ENCODE assay signal across 11 mouse cellular contexts in genomic region chr4:154022844-154023243, GRCm38 (mm10). TPM values are rescaled to one million over a fixed set of nuclear protein-coding genes. Genes with fewer than 3 reads are reported as not detected.
DNase-seq lines count a peak whose midpoint lies in the region; ATAC-seq and TF ChIP-seq lines count a peak whose summit lies in the region.
"Had no signal": no experiment of that assay in that cellular context is flagged by ENCODE, and none has a peak within 500 bp of the region (broad histone marks: within the 10 kb centered on the region; RNA-seq: fewer than 3 reads in every experiment).

No protein-coding gene starts in this region.

- peaks cover 44% of the 10 kb centered on the region for H3K4me1 ChIP-seq in heart, embryonic 11.5 days (ENCODE audit: control insufficient read depth, insufficient read depth, low read length)
- peaks cover 35% of the 10 kb centered on the region for H3K4me1 ChIP-seq in kidney, postnatal 0 days (replicated peaks; ENCODE audit: insufficient read depth, low read length)
- H3K4me1 ChIP-seq in G1E (ENCODE audit: insufficient read depth, low read depth, low read length), result peaks cover 91% of the 10 kb centered on the region
- peaks cover 15% of the 10 kb centered on the region for H3K4me1 ChIP-seq in hindbrain, postnatal 0 days (ENCODE audit: insufficient read depth, low read length)

- intact Hi-C loops in heart, postnatal 14 days (cut with DNase I), result no loop called here

- peak overlapping the region; percentile 77 for H3K4me2 ChIP-seq in heart, embryonic 11.5 days
- no peak overlapping the region for H3K4me2 ChIP-seq in kidney, postnatal 0 days (ENCODE audit: low read length)
- H3K4me2 ChIP-seq in hindbrain, postnatal 0 days (ENCODE audit: low read depth, low read length), result no peak overlapping the region
- H3K4me2 ChIP-seq: hindbrain, embryonic 15.5 days had no signal

- H3K4me3 ChIP-seq in heart, embryonic 11.5 days (ENCODE audit: low read depth, low read length), result peak overlapping the region; percentile 58; the same call in 1 of the 2 replicates
- no peak overlapping the region for H3K4me3 ChIP-seq in kidney, postnatal 0 days (replicated peaks; ENCODE audit: low read depth, low read length)
- H3K4me3 ChIP-seq in G1E (ENCODE audit: low read depth, low read length), result peak overlapping the region; percentile 89
- no peak overlapping the region for H3K4me3 ChIP-seq in hindbrain, postnatal 0 days (ENCODE audit: low read length)
- H3K4me3 ChIP-seq: hindbrain, embryonic 15.5 days had no signal

- TF ChIP-seq CTCF in kidney, postnatal 0 days (IDR thresholded peaks at IDR 0.05; ENCODE audit: low read depth), result no peak
- TF ChIP-seq CTCF in G1E (IDR thresholded peaks at IDR 0.05; ENCODE audit: low read depth, low read length), result no peak
- no peak for TF ChIP-seq CTCF in hindbrain, postnatal 0 days (IDR thresholded peaks at IDR 0.05; ENCODE audit: low read depth)

- WGBS in heart, embryonic 11.5 days (ENCODE audit: insufficient replicate concordance), result 36% methylated on average over 4 of the region's 4 CpGs
- 24% methylated on average over 4 of the region's 4 CpGs for WGBS in kidney, postnatal 0 days
- 17% methylated on average over 4 of the region's 4 CpGs for WGBS in hindbrain, postnatal 0 days

- peak overlapping the region; percentile 3; the same call in 1 of the 2 replicates for H3K9ac ChIP-seq in heart, embryonic 11.5 days (ENCODE audit: low read depth, low read length)
- peak overlapping the region; percentile 19; the same call in 1 of the 2 replicates for H3K9ac ChIP-seq in kidney, postnatal 0 days (ENCODE audit: low read depth, low read length)
- no peak overlapping the region for H3K9ac ChIP-seq in hindbrain, postnatal 0 days (replicated peaks; ENCODE audit: low read length)
- H3K9ac ChIP-seq: hindbrain, embryonic 15.5 days had no signal

- no peaks in the 10 kb centered on the region for H3K9me3 ChIP-seq in heart, embryonic 11.5 days (replicated peaks; ENCODE audit: control insufficient read depth, low read length)
- no peaks in the 10 kb centered on the region for H3K9me3 ChIP-seq in kidney, postnatal 0 days (replicated peaks; ENCODE audit: low read length)
- no peaks in the 10 kb centered on the region for H3K9me3 ChIP-seq in G1E (replicated peaks)
- no peaks in the 10 kb centered on the region for H3K9me3 ChIP-seq in hindbrain, postnatal 0 days (ENCODE audit: low read length)
- H3K9me3 ChIP-seq: hindbrain, embryonic 15.5 days had no signal

- H3K27me3 ChIP-seq in heart, embryonic 11.5 days (ENCODE audit: control insufficient read depth, insufficient read depth, low read length), result peaks cover 7% of the 10 kb centered on the region; the same call in 1 of the 2 replicates
- no peaks in the 10 kb centered on the region for H3K27me3 ChIP-seq in kidney, postnatal 0 days (ENCODE audit: insufficient read depth, low read length)
- H3K27me3 ChIP-seq in G1E (ENCODE audit: insufficient read depth, low read length), result no peaks in the 10 kb centered on the region
- no peaks in the 10 kb centered on the region for H3K27me3 ChIP-seq in hindbrain, postnatal 0 days (ENCODE audit: insufficient read depth, low read length)

- no peak for ATAC-seq in heart, embryonic 11.5 days (replicated peaks; ENCODE audit: insufficient number of reproducible peaks, low FRiP score, low TSS enrichment)
- no peak for ATAC-seq in kidney, postnatal 0 days (replicated peaks; ENCODE audit: low FRiP score, low read depth)
- no peak for ATAC-seq in G1E (ENCODE audit: extremely low read depth, insufficient number of reproducible peaks, low FRiP score, poor library complexity, severe bottlenecking)
- peak; percentile 14; the same call in 1 of the 2 replicates for ATAC-seq in hindbrain, postnatal 0 days

- H3K36me3 ChIP-seq in heart, embryonic 11.5 days (ENCODE audit: control insufficient read depth, insufficient read depth, low read length), result peaks cover 26% of the 10 kb centered on the region
- H3K36me3 ChIP-seq in kidney, postnatal 0 days (ENCODE audit: insufficient read depth, low read length), result peaks cover 39% of the 10 kb centered on the region
- peaks cover 72% of the 10 kb centered on the region for H3K36me3 ChIP-seq in G1E (replicated peaks)
- peaks cover 37% of the 10 kb centered on the region for H3K36me3 ChIP-seq in hindbrain, postnatal 0 days (ENCODE audit: insufficient read depth, low read length)

- DNase-seq in heart, postnatal 14 days, result no peak
- no peak for DNase-seq in kidney, postnatal 0 days (ENCODE audit: low spot score)
- DNase-seq in kidney, adult 18-20 months, result no peak
- no peak for DNase-seq in G1E (ENCODE audit: low spot score)
- DNase-seq in hindbrain, postnatal 0 days (ENCODE audit: low spot score), result peak; percentile 21
- DNase-seq in frontal cortex, postnatal 14 days (ENCODE audit: low spot score in 2 of 2), result no peak
- DNase-seq in adrenal gland, postnatal 10 days, result no peak

- H3K27ac ChIP-seq in heart, embryonic 11.5 days (ENCODE audit: low read depth, low read length), result peak overlapping the region; percentile 85
- peak overlapping the region; percentile 88 for H3K27ac ChIP-seq in kidney, postnatal 0 days
- 0 out of 2 replicates have a peak overlapping the region, but pooled peaks have one; percentile 17 for H3K27ac ChIP-seq in hindbrain, postnatal 0 days
- H3K27ac ChIP-seq: hindbrain, embryonic 15.5 days had no signal

RNA-seq across cellular contexts. Expression of gene Smim1, which starts 3.2 kb away (rescaled TPM):
- polyA plus RNA-seq in heart, embryonic 11.5 days (2014; fragmentation: Nextera tagmentation; extraction: Ambion mirVana), result 95.7 and 104 TPM in 2 replicates
- total RNA-seq in heart, postnatal 14 days (2021), result 1 to 10 TPM; 5.8 to 7.0 TPM
- polyA plus RNA-seq in kidney, postnatal 0 days (2015; fragmentation: Nextera tagmentation; extraction: Ambion mirVana), result 98.9 and 100.0 TPM in 2 replicates
- total RNA-seq in G1E (2014; fragmentation: Nextera tagmentation), result 74.3 and 100.0 TPM in 2 replicates
- total RNA-seq in G1E (2017), result 69.2 and 103 TPM in 2 replicates
- polyA plus RNA-seq in G1E (2012), result 58.4 and 87.4 TPM in 2 replicates
- 12.4 and 20.7 TPM in 2 replicates for total RNA-seq in hindbrain, postnatal 0 days (2014; rRNA removed)
- 17.1 and 17.7 TPM in 2 replicates for polyA plus RNA-seq in hindbrain, postnatal 0 days (2015; fragmentation: Nextera tagmentation; extraction: Ambion mirVana)
- 10 to 100 TPM; 28.6 to 32.6 TPM for total RNA-seq in adrenal gland, postnatal 10 days (2021)

RNA-seq across cellular contexts. Expression of gene Lrrc47, which starts 11.3 kb away (rescaled TPM):
- 13.4 and 14.7 TPM in 2 replicates for polyA plus RNA-seq in heart, embryonic 11.5 days (2014; fragmentation: Nextera tagmentation; extraction: Ambion mirVana)
- total RNA-seq in heart, postnatal 14 days (2021), result 10 to 100 TPM; 33.8 to 36.3 TPM
- polyA plus RNA-seq in kidney, postnatal 0 days (2015; fragmentation: Nextera tagmentation; extraction: Ambion mirVana), result 20.3 and 22.7 TPM in 2 replicates
- total RNA-seq in G1E (2014; fragmentation: Nextera tagmentation) (17.5 and 24.8 TPM in 2 replicates), G1E (2017) (28.7 and 40.7 TPM in 2 replicates)
- 201 and 254 TPM in 2 replicates for polyA plus RNA-seq in G1E (2012)
- total RNA-seq in hindbrain, postnatal 0 days (2014; rRNA removed), result 24.2 and 32.1 TPM in 2 replicates
- polyA plus RNA-seq in hindbrain, postnatal 0 days (2015; fragmentation: Nextera tagmentation; extraction: Ambion mirVana), result 17.6 and 22.0 TPM in 2 replicates
- 10 to 100 TPM; 40.7 to 43.3 TPM for total RNA-seq in adrenal gland, postnatal 10 days (2021)

RNA-seq across cellular contexts. Expression of gene Ccdc27, which starts 19.6 kb away (rescaled TPM):
- polyA plus RNA-seq in heart, embryonic 11.5 days (2014; fragmentation: Nextera tagmentation; extraction: Ambion mirVana), result not detected in 2 replicates
- not detected for total RNA-seq in heart, postnatal 14 days (2021)
- 0.05 and 0.08 TPM in 2 replicates for polyA plus RNA-seq in kidney, postnatal 0 days (2015; fragmentation: Nextera tagmentation; extraction: Ambion mirVana)
- total RNA-seq in G1E (2014; fragmentation: Nextera tagmentation) (not detected in 2 replicates), G1E (2017) (not detected in 2 replicates)
- not detected in 2 replicates for polyA plus RNA-seq in G1E (2012)
- not detected in 2 replicates for total RNA-seq in hindbrain, postnatal 0 days (2014; rRNA removed)
- not detected in 2 replicates for polyA plus RNA-seq in hindbrain, postnatal 0 days (2015; fragmentation: Nextera tagmentation; extraction: Ambion mirVana)
- not detected for total RNA-seq in adrenal gland, postnatal 10 days (2021)
- total RNA-seq: common myeloid progenitor, adult 5-6 weeks had no signal
- polyA plus RNA-seq: forebrain, embryonic 11.5 days; hindbrain, embryonic 15.5 days had no signal

RNA-seq across cellular contexts. Expression of gene Cep104, which starts 47.9 kb away (rescaled TPM):
- polyA plus RNA-seq in heart, embryonic 11.5 days (2014; fragmentation: Nextera tagmentation; extraction: Ambion mirVana), result 11.4 and 14.3 TPM in 2 replicates
- 10 to 100 TPM; 25.1 to 26.4 TPM for total RNA-seq in heart, postnatal 14 days (2021)
- polyA plus RNA-seq in kidney, postnatal 0 days (2015; fragmentation: Nextera tagmentation; extraction: Ambion mirVana), result 8.7 and 10.9 TPM in 2 replicates
- 12.0 and 14.7 TPM in 2 replicates for total RNA-seq in G1E (2014; fragmentation: Nextera tagmentation)
- total RNA-seq in G1E (2017), result 6.1 and 7.7 TPM in 2 replicates
- polyA plus RNA-seq in G1E (2012), result 6.6 and 8.6 TPM in 2 replicates
- total RNA-seq in hindbrain, postnatal 0 days (2014; rRNA removed), result 11.2 and 11.7 TPM in 2 replicates
- polyA plus RNA-seq in hindbrain, postnatal 0 days (2015; fragmentation: Nextera tagmentation; extraction: Ambion mirVana), result 11.6 and 13.9 TPM in 2 replicates
- total RNA-seq in adrenal gland, postnatal 10 days (2021), result 10 to 100 TPM; 18.0 to 19.0 TPM

RNA-seq across cellular contexts. Expression of gene Dffb, which starts 47.9 kb away (rescaled TPM):
- 4.9 and 7.5 TPM in 2 replicates for polyA plus RNA-seq in heart, embryonic 11.5 days (2014; fragmentation: Nextera tagmentation; extraction: Ambion mirVana)
- 1 to 10 TPM; 3.7 to 4.9 TPM for total RNA-seq in heart, postnatal 14 days (2021)
- polyA plus RNA-seq in kidney, postnatal 0 days (2015; fragmentation: Nextera tagmentation; extraction: Ambion mirVana), result 9.7 and 10.7 TPM in 2 replicates
- 6.8 and 11.0 TPM in 2 replicates for total RNA-seq in G1E (2014; fragmentation: Nextera tagmentation)
- total RNA-seq in G1E (2017), result 17.0 and 20.5 TPM in 2 replicates
- 13.4 and 16.7 TPM in 2 replicates for polyA plus RNA-seq in G1E (2012)
- 15.1 and 25.7 TPM in 2 replicates for total RNA-seq in hindbrain, postnatal 0 days (2014; rRNA removed)
- 10.6 and 13.1 TPM in 2 replicates for polyA plus RNA-seq in hindbrain, postnatal 0 days (2015; fragmentation: Nextera tagmentation; extraction: Ambion mirVana)
- 1 to 10 TPM; 5.2 to 8.0 TPM for total RNA-seq in adrenal gland, postnatal 10 days (2021)

Comparison
In these comparisons a context has a peak if more than half of its experiments do, and no peak if none do; other contexts are left out.
1. H3K27ac ChIP-seq: peak in every context shown above with its lines; median percentile 88 in kidney, postnatal 0 days; 85 in heart, embryonic 11.5 days; 17 in hindbrain, postnatal 0 days.
2. H3K4me3 ChIP-seq: peak in heart, embryonic 11.5 days (single experiment) and G1E (single experiment); none in kidney, postnatal 0 days (single experiment) and hindbrain, postnatal 0 days (single experiment).